Mouse (Mus musculus) liver, adult 2 months (tissue): ENCODE measurements around the gene Mns1.

Source experiments
- CTCF ChIP-seq: fragments of 200-500 bp; IDR thresholded peaks from 2 replicates; pipeline ENCODE4 v1.5.1; 2011; ENCODE audit warnings: low read depth, low read length, control low read depth
- POLR2A ChIP-seq: fragments of 200-500 bp; IDR thresholded peaks from 2 replicates; pipeline ENCODE4 v1.6.1; 2011; ENCODE audit warnings: low read length, control low read depth; ENCODE audit not compliant: insufficient read depth; ENCODE audit errors: extremely low read depth

DNA sequence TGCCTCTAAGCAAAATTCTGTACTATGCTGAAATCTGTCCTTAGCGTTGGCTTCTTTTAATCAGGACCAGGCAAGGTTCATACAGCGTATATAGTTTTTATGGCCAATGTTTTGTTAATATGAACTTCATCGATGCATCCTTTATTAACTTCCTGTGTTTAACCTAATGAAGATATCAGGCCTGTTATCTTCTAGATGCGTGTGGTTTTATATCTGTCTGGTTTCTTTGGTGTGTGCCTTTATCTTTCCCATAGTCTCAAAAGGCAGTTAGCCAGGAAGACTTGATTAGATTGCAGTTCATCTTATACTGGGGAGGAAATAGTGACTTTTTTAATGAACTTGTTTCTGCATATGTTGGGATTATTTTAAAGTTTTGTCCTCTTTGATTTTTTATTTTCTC, 2.5 kb downstream of the Mns1 start:
- TF ChIP-seq POLR2A (no peak), CTCF (no peak)
